Mouse (Mus musculus) adrenal gland (tissue): Measurements from ENCODE around the gene 9230102O04Rik.

Experiments used
- intact Hi-C: fragments of 180-260 bp; cut with DNase I; formaldehyde crosslinking; loops from one replicate; pipeline ENCODE4 v1.15.1; 2025

9230102O04Rik gene

DNA sequence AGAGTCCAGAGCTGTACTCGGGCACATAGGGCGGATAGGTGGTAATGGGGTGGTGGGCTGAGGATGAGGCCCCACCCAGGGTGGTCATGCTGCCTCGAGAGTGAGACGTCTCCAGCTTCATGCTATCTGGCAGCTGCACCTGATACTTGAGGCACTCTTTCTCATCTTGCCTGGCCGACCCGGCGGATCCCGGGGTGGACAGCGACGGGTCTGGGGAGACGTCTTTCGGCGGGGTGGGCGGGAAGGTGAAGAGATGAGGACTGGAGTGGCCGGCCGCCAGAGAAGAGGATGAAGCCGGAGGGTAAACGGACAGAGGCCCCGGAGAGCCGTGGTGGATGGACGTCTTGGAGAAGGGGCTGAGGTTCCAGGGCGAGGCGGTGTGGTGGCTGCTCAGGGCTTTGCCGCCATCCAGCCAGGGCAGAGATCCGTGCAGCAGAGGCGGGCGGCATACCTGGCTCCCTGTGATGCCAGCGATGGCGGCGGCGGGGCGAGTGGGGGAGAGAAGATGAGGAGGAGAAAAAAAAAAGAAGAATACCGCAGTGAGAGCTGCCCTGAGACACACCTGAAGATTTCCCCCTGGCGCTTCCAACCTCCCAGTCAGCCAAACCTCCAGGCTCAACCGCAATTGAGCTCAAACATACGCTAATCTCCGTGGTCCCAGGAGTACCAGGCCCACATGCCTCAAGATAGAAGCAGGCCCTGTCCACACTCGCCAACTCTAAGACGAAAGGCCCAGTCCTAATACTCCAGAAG is 14.7 kb downstream of the 9230102O04Rik start:
- intact Hi-C loops = no loop called here

DNA sequence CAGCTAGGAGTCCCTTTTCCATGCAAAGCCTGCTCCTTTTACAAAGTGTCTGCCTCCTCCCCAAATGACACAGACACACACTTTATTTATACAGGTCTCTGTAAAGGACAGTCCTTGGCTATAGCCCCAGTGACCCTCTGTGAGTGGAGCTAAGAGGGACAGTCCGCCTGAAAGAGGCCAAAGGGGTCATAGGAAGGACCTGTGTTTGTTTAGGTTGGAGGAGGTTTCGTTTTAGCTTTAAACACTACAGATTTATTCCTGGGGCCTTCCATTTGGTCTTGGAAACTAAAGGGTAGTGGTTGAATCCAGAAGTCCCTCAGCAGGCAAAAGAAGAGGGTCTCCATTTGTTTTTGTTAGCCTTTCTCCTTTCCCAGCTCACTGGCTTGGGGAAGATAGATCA is 15.6 kb downstream of the 9230102O04Rik start:
- intact Hi-C loops = no loop called here

DNA sequence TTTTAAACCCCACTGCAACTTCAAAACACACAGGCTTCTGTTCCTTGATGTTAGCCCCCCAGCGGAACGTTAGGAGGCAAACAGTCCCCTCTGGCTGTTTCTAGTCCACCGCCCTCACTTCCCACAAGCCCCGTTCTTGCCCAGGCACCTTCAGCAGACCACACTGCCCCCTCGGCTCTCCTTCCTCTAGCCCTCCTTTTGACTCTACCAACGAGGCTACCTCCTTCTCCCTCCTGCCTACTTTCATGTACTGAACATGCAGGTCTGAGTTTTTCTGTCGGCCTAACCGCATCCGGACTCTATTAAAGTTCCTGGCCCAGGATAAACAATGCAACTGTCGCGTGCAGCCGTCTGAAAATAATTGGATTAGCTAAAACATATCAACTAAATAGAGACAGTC is 16.7 kb downstream of the 9230102O04Rik start:
- intact Hi-C loops = no loop called here

DNA sequence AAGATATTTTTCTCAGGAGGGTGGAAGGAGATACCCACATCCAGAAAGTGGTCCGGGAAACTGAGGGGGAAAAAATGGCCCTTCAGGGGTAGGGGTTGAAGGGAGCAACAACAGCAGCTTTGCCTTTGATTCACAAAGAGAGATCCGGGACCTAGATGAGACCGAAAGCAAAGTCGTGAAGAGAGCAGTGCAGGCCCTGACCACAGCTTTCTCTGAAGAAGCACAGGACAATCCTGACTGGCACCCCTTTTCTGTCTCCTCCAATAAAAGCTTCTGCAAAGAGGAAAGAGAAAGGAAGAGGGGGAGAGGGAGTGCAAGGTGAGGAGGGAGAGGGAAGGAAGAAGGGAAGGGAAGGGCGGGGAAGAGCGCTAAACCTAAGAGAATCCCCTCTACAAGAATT is 17.5 kb downstream of the 9230102O04Rik start:
- intact Hi-C loops = no loop called here

DNA sequence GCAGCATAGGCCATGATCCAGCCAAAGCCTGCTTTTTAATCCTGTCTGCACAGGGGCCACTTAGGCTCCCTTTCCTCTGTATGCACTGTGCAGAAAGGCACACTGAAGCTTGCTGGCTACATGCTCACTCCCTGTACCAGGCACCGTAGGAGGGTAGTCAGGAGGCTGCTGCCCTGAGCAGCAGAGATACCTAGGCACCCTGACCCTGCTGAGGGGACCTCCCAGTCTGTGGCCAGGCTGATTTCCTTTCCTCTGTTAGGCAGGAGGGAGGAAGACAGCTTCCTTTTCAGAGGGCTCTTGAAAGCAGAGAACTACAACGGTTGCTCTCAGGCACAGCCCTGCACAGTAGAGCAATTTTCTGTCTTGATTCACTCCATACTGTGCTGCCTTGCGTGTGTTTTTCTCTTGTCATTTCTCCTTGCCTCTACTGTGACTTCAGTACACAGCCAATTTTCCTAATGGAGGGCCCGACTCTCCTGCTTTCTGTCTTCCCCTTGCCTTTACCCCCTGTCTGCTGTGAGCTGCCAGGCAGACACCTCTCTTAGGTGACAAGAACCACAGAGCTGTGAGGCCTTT is 18.1 kb downstream of the 9230102O04Rik start:
- intact Hi-C loops = no loop called here

DNA sequence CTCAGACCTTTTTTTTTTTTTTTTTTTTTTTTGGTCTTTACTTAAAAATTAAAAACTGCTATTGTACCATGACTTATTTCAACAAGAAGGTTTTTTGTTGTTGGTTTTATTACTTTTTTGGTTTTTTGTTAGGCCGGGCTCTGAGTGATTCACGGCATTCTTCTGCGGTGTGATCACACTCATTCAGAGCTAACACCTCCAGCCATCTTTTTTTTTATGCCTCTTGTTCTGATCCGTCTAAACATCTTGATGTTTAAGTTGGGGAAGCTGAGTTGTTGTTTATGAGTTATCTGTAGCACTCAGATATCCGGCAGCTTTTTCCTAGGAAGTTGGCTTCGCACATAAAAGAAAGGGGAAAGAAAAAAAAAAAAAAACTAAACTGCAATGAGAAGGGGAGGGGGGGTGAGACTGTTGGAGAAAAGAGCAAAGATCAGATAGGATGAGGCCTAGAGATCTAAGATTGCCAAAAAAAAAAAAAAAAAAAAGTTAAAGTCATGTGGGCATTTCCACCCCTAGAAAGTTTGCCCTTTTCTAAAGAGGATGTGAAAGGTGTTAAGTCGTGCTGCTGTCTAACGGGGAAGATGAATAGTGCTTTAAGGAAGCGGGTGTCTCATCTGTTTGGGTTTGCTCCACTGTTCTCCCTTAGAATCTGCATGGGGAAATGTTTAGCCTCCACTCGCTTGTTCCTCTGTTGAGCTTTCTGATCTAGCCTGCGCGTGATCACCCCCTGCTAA is 22.1 kb downstream of the 9230102O04Rik start:
- intact Hi-C loops = no loop called here

DNA sequence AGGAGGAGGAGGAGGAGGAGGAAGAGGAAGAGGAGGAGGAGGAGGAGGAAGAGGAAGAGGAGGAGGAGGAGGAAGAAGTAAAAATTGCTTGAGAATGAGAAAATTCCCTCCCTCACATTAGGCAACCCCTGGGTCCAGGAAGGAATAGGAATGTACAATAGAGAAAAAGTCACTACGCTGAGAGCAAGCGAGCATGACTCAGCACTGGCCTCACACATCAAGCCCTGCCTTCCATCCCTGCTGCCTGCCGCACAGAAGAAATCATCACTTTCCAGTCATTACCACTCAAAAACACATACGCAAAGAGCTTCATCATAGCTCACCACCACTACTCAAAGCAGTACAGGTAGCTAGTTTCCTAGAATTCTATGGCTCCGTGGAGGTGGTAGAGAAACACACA is 28.6 kb downstream of the 9230102O04Rik start:
- intact Hi-C loops = no loop called here

DNA sequence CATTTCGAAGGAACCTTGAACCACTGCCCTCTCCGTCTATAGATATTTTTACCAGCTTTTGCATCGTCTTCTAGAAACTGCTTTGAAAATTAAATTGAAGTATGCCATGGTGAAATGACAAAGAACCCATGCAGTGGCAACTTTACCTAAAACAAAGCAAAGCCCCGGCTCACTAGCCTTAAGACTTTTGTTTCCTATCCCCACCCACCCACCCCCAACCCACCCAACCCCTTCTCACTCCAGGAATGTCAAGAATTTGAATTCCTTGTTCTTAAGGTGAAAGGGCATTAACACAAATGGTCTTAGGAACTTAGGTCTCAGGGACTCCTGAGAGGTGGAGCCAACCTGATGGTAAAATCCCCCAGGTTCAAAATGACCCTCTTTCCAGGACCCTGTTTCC is 33.5 kb downstream of the 9230102O04Rik start:
- intact Hi-C loops = no loop called here

DNA sequence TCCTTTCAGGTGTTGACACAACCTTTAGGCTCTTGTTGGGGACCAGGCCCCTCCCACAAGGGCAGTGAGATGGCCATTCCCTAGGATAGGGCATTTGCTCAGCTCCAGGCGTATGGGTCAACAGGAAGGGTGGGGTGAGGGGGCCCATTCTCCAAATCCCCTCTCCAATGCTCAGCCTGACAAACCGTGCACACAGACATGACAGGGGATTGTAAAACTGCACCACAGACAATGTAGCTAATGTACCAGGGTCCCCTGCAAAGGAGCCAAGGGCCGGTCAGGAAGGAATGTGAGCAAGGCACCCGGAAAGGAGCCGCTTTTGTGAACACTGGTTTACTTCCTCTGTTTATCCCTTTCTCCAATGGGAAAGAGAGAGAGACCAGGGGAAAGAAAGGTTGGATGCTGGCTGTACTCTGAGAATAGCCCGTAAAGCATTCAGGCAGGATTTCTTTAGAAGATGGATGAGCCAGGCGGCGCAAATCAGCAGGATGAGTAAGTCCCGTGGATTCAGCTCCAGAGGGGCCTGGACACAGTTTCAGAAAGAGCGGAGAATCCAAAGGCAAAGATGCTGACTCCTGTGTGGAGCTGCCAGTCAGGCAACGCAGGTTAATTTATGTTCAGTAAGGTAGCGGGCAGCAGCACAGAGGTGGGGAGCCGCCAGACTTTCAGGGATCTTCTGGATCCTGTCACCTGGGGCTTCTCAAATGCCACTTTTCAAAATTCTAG is 36.3 kb downstream of the 9230102O04Rik start:
- intact Hi-C loops = no loop called here

DNA sequence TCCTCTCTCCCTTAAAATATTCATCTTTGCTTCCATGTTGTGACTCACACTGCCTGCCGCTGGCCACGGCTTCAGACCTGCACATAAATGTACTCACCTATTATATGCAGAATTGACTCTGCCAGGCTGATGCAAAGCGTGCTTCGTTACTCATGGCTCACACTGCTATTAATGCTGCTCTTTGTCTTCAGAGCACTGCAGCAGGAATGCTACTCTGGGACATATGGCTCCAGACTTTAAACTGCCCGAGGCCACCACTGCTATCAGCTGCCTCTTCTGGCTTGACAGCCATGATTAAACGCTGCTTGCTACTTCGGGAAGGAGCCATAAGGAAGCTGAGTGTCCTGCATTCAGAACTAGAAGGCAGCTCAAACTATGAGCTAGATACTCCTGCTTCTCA is 54.1 kb downstream of the 9230102O04Rik start:
- intact Hi-C loops = no loop called here

DNA sequence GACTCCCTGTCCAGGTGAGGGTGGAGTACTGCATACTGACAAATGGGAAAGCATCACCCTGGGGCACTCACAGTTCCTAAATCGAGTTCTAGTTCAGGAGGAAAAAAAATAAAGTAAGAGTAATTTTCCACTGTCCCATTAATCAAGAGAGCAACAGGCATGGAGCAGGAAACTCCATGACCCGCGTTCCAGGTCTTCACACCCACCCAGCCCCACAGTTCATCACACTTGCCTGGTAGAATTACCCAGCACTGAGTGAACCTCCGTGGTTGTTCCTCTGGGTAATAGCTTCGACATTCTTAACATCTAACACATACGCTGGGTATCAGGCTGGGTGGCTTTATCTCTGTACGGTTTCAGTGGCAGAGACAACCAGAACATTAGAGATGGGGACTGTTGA is 55.6 kb downstream of the 9230102O04Rik start:
- intact Hi-C loops = no loop called here
